Mouse (Mus musculus) CH12.LX (cell line): ENCODE data around the gene Hcn3. TPM values are rescaled to one million over a fixed set of nuclear protein-coding genes. Genes with fewer than 3 reads are reported as not detected.
A peak's percentile ranks its signal among the peaks of the same experiment; 100 is the strongest.

ENCODE experiments used
- DNase-seq: peaks from one replicate; pipeline ENCODE4 v3.0.0-alpha.2; 2013; ENCODE audit errors: extremely low read depth
- H3K27ac ChIP-seq: 2 replicates; pipeline ENCODE4 v1.5.1; 2012; ENCODE audit warnings: low read depth, mild to moderate bottlenecking, control low read depth, moderate library complexity; ENCODE audit not compliant: insufficient read depth
- H3K27me3 ChIP-seq: replicated peaks from 2 replicates; pipeline ENCODE3; 2012; ENCODE audit warnings: inconsistent platforms
- H3K36me3 ChIP-seq, 2 experiments: replicated peaks in 1 of 2; 2 replicates each; pipeline versions ENCODE3 to v1.6.1; 2012; ENCODE audit warnings: inconsistent platforms in 1 of 2, low read length in 1 of 2, mild to moderate bottlenecking in 1 of 2, mixed read lengths in 1 of 2, moderate library complexity in 1 of 2; ENCODE audit not compliant: control insufficient read depth in 1 of 2, insufficient read depth in 1 of 2
- H3K4me1 ChIP-seq, 2 experiments: 2 replicates each; pipeline ENCODE4 v1.6.1; 2012; ENCODE audit warnings: inconsistent platforms in 1 of 2, moderate library complexity in 1 of 2; ENCODE audit not compliant: insufficient read depth in 2 of 2, control insufficient read depth in 1 of 2
- H3K4me2 ChIP-seq: 2 replicates; pipeline ENCODE4 v1.6.1; 2012; ENCODE audit warnings: low read depth, mild to moderate bottlenecking, control low read depth; ENCODE audit not compliant: poor library complexity, insufficient read depth, severe bottlenecking
- H3K4me3 ChIP-seq, 3 experiments: fragments of 150-350 bp in 1 of 3; sonication (generic) in 1 of 3; replicated peaks in 1 of 3; 2 replicates each; pipeline versions ENCODE3 to v1.5.1; 2011 to 2012; ENCODE audit warnings: low read depth in 2 of 3, low read length in 2 of 3, mild to moderate bottlenecking in 2 of 3, moderate library complexity in 2 of 3, control low read depth in 1 of 3, improper control_type of control experiment in 1 of 3, inconsistent platforms in 1 of 3, mixed read lengths in 1 of 3; ENCODE audit not compliant: poor library complexity in 1 of 3
- H3K79me2 ChIP-seq: replicated peaks from 2 replicates; pipeline ENCODE4 v1.6.1; 2012; ENCODE audit warnings: mild to moderate bottlenecking, moderate library complexity; ENCODE audit not compliant: control insufficient read depth, poor library complexity, insufficient read depth, severe bottlenecking; ENCODE audit errors: extremely low read depth
- H3K9ac ChIP-seq: 2 replicates; pipeline ENCODE4 v1.6.1; 2012; ENCODE audit warnings: low read depth, mild to moderate bottlenecking, control low read depth, moderate library complexity; ENCODE audit not compliant: insufficient read depth
- H3K9me3 ChIP-seq: replicated peaks from 2 replicates; pipeline ENCODE3; 2012; ENCODE audit warnings: low read length, inconsistent platforms, mixed read lengths
- BHLHE40 ChIP-seq: IDR thresholded peaks from 2 replicates; pipeline ENCODE4 v1.6.1; 2011; ENCODE audit warnings: mild to moderate bottlenecking, low read depth, low read length, improper control_type of control experiment
- CHD2 ChIP-seq: IDR thresholded peaks from 2 replicates; pipeline ENCODE4 v1.6.1; 2011; ENCODE audit warnings: low read length, improper control_type of control experiment
- CTCF ChIP-seq, 2 experiments: IDR thresholded peaks in 1 of 2; conservative IDR thresholded peaks in 1 of 2; 2 replicates each; pipeline ENCODE4 v1.5.1; 2011 to 2012; ENCODE audit warnings: low read depth in 2 of 2, low read length in 2 of 2, improper control_type of control experiment in 1 of 2, inconsistent platforms in 1 of 2, mild to moderate bottlenecking in 1 of 2, moderate library complexity in 1 of 2
- ELF1 ChIP-seq: IDR thresholded peaks from 2 replicates; pipeline ENCODE4 v1.6.1; 2014; ENCODE audit warnings: low read depth, mild to moderate bottlenecking, inconsistent platforms, low read length, improper control_type of control experiment
- EP300 ChIP-seq: IDR thresholded peaks from 2 replicates; pipeline ENCODE4 v1.6.1; 2011; ENCODE audit warnings: low read length, improper control_type of control experiment
- ETS1 ChIP-seq: conservative IDR thresholded peaks from 2 replicates; pipeline ENCODE4 v1.6.1; 2012; ENCODE audit warnings: low read depth, mild to moderate bottlenecking, inconsistent platforms, low read length, improper control_type of control experiment, moderate library complexity
- GABPA ChIP-seq: IDR thresholded peaks from 2 replicates; pipeline ENCODE4 v1.6.1; 2012; ENCODE audit warnings: low read depth, low read length, improper control_type of control experiment, inconsistent platforms; ENCODE audit not compliant: insufficient replicate concordance
- JUND ChIP-seq: conservative IDR thresholded peaks from 2 replicates; pipeline ENCODE4 v1.6.1; 2011; ENCODE audit warnings: low read depth, low read length, improper control_type of control experiment
- MAZ ChIP-seq: IDR thresholded peaks from 2 replicates; pipeline ENCODE4 v1.6.1; 2012; ENCODE audit warnings: low read depth, mild to moderate bottlenecking, inconsistent platforms, low read length, improper control_type of control experiment, moderate library complexity
- MEF2A ChIP-seq: IDR thresholded peaks from 2 replicates; pipeline ENCODE4 v1.6.1; 2014; ENCODE audit warnings: low read depth, mild to moderate bottlenecking, inconsistent platforms, low read length, improper control_type of control experiment, borderline replicate concordance
- MYC ChIP-seq: IDR thresholded peaks from 2 replicates; pipeline ENCODE4 v1.6.1; 2011; ENCODE audit warnings: low read depth, mild to moderate bottlenecking, improper control_type of control experiment, low read length
- POLR2A ChIP-seq: IDR thresholded peaks from 2 replicates; pipeline ENCODE4 v1.6.1; 2011; ENCODE audit warnings: low read depth, mild to moderate bottlenecking, improper control_type of control experiment, low read length
- POLR2AphosphoS2 ChIP-seq: IDR thresholded peaks from 2 replicates; pipeline ENCODE4 v1.6.1; 2011; ENCODE audit warnings: low read depth, low read length, improper control_type of control experiment
- RAD21 ChIP-seq: IDR thresholded peaks from 2 replicates; pipeline ENCODE4 v1.6.1; 2011; ENCODE audit warnings: low read depth, mild to moderate bottlenecking, low read length, improper control_type of control experiment, moderate library complexity
- SMC3 ChIP-seq: IDR thresholded peaks from 2 replicates; pipeline ENCODE4 v1.6.1; 2011; ENCODE audit warnings: low read depth, low read length, improper control_type of control experiment
- UBTF ChIP-seq: IDR thresholded peaks from 2 replicates; pipeline ENCODE4 v1.6.1; 2012; ENCODE audit warnings: low read depth, mild to moderate bottlenecking, inconsistent platforms, low read length, improper control_type of control experiment, moderate library complexity
- ZC3H11A ChIP-seq: IDR thresholded peaks from 2 replicates; pipeline ENCODE4 v1.6.1; 2012; ENCODE audit warnings: low read depth, mild to moderate bottlenecking, inconsistent platforms, low read length, improper control_type of control experiment
- dilution Hi-C: fragments of 300-500 bp; cut with MboI; formaldehyde crosslinking; loops from 2 replicates; pipeline ENCODE4 v1.14.3; 2020; ENCODE audit warnings: low sequenced_read_pairs; ENCODE audit not compliant: extremely low pct_unique_long_range_greater_than_20kb, extremely low pct_ligation_motif_present
- in situ Hi-C: fragments of 300-500 bp; cut with MboI; formaldehyde crosslinking; loops from 3 replicates; pipeline ENCODE4 v1.14.3; 2019; ENCODE audit warnings: low sequenced_read_pairs, low pct_ligation_motif_present, low pct_unique_long_range_greater_than_20kb, mixed read lengths
- polyA plus RNA-seq: library from polyadenylated mRNA; unstranded; fragments of >175 nt; gene quantifications from 2 replicates; pipeline ENCODE4 v1.2.1, GENCODE M21; 2012; ENCODE audit warnings: low read depth; ENCODE audit not compliant: insufficient read length
- total RNA-seq, 2 experiments: library from RNA; depleted of rRNA; stranded (reverse); fragments of 300-350 nt in 1 of 2; fragments of >200 nt in 1 of 2; gene quantifications; 2 replicates each; pipeline ENCODE4 v1.2.3; 2012 to 2014

Hcn3 gene
- total and polyA plus RNA-seq, 3 experiments: 1.7 to 3.2 (median 2.0) TPM

- TF ChIP-seq MEF2A: peak; percentile 25; the same call in 1 of the 2 replicates
- TF ChIP-seq POLR2A: peak; percentile 90
- peak; percentile 22; the same call in 1 of the 2 replicates for TF ChIP-seq ELF1
- TF ChIP-seq BHLHE40: peak; percentile 66
- TF ChIP-seq SMC3: peak; percentile 48
- 0 out of 2 replicates have a peak, but pooled peaks have one; percentile 21 for TF ChIP-seq ETS1
- TF ChIP-seq GABPA: no peak
- TF ChIP-seq MAZ: peak; percentile 62; the same call in 1 of the 2 replicates
- TF ChIP-seq JUND: no peak
- TF ChIP-seq POLR2AphosphoS2: peak; percentile 30; the same call in 1 of the 2 replicates
Observed at GRCm38 (mm10) chr3:89195979-89196877, 36.2 kb upstream of the Hcn3 start (continued).

- H3K9me3 ChIP-seq: no peaks in the 10 kb centered on the region
- in situ Hi-C loops: no loop called here
- H3K27me3 ChIP-seq: no peaks in the 10 kb centered on the region
- dilution Hi-C loops: no loop called here
- H3K27ac ChIP-seq: no peak overlapping the region
- H3K36me3 ChIP-seq: peaks cover 0 to 25% of the 10 kb centered on the region in 2 experiments
- no peak overlapping the region for H3K4me2 ChIP-seq
- H3K9ac ChIP-seq: no peak overlapping the region
- no peaks in the 10 kb centered on the region for H3K79me2 ChIP-seq
- DNase-seq: peak; percentile 34
- no peak for TF ChIP-seq UBTF
- peak; percentile 45 for TF ChIP-seq RAD21
- TF ChIP-seq CTCF (conservative IDR thresholded peaks at IDR 0.05 in 1 of 2, IDR thresholded peaks at IDR 0.05 in 1 of 2; ENCODE audit: low read depth in 2 of 2, low read length in 2 of 2): peak in 1 of 2 experiments; percentile 64; a peak in 3 of 4 replicates
- peak; percentile 36 for TF ChIP-seq SMC3
- peaks cover 0 to 12% of the 10 kb centered on the region in 2 experiments; a peak in 2 of 4 replicates for H3K4me1 ChIP-seq
- H3K4me3 ChIP-seq: no peak overlapping the region
Observed at GRCm38 (mm10) chr3:89193853-89194252, 33.9 kb upstream of the Hcn3 start.

GRCm38 (mm10) chr3:89193351-89193750 lies 33.4 kb upstream of the Hcn3 start:
- Histone ChIP-seq H3K27ac (no peak overlapping the region), H3K79me2 (no peaks in the 10 kb centered on the region), H3K4me3 (no peak overlapping the region), H3K9me3 (no peaks in the 10 kb centered on the region), H3K4me1 (peaks cover 0 to 12% of the 10 kb centered on the region in 2 experiments; a peak in 2 of 4 replicates), H3K9ac (no peak overlapping the region), H3K36me3 (peaks cover 2 to 30% of the 10 kb centered on the region in 2 experiments), H3K27me3 (no peaks in the 10 kb centered on the region)
- dilution Hi-C loops: no loop called here
- in situ Hi-C loops: no loop called here
- DNase-seq: peak; percentile 24
- TF ChIP-seq MYC: no peak
- no peak for TF ChIP-seq EP300
- TF ChIP-seq ZC3H11A: no peak
- no peak for TF ChIP-seq CHD2
- peak in 1 of 2 experiments; percentile 32; a peak in 2 of 4 replicates for TF ChIP-seq CTCF (conservative IDR thresholded peaks at IDR 0.05 in 1 of 2, IDR thresholded peaks at IDR 0.05 in 1 of 2; ENCODE audit: low read depth in 2 of 2, low read length in 2 of 2)
- TF ChIP-seq, all 38 proteins: peak for 1
- H3K4me2 ChIP-seq: no peak overlapping the region
